Mouse (Mus musculus) neural tube, embryonic 13.5 days (tissue): Measurements from ENCODE around the gene Zfp451. TPM values are rescaled to one million over a fixed set of nuclear protein-coding genes. Genes with fewer than 3 reads are reported as not detected.
A peak's percentile ranks its signal among the peaks of the same experiment; 100 is the strongest.
"Not testable (repeated sequence)": the region's sequence is repeated elsewhere in the genome, so short reads cannot be mapped to it uniquely, and the experiment has no call there.

Experiments
- ATAC-seq: fragments of 200-750 bp; cut with Nextera tagmentation; 2 replicates; pipeline ENCODE4 v1.8.0; 2017; ENCODE audit warnings: low read depth, mild to moderate bottlenecking, moderate TSS enrichment, moderate library complexity
- H3K27ac ChIP-seq: fragments of 300-500 bp; sonication (generic); replicated peaks from 2 replicates; pipeline ENCODE4 v1.5.1; 2015; ENCODE audit warnings: moderate library complexity, mild to moderate bottlenecking, inconsistent platforms
- H3K27me3 ChIP-seq: fragments of 300-500 bp; sonication (generic); 2 replicates; pipeline ENCODE4 v1.6.1; 2015; ENCODE audit warnings: mild to moderate bottlenecking, inconsistent platforms
- H3K36me3 ChIP-seq: fragments of 300-500 bp; sonication (generic); 2 replicates; pipeline ENCODE4 v1.6.1; 2015; ENCODE audit warnings: mild to moderate bottlenecking, inconsistent platforms
- H3K4me1 ChIP-seq: fragments of 300-500 bp; sonication (generic); replicated peaks from 2 replicates; pipeline ENCODE4 v1.6.1; 2015; ENCODE audit warnings: inconsistent platforms
- H3K4me2 ChIP-seq: fragments of 300-500 bp; sonication (generic); 2 replicates; pipeline ENCODE4 v1.6.1; 2015; ENCODE audit warnings: inconsistent platforms, mild to moderate bottlenecking, moderate library complexity
- H3K4me3 ChIP-seq: fragments of 300-500 bp; sonication (generic); 2 replicates; pipeline ENCODE4 v1.5.1; 2015; ENCODE audit warnings: mild to moderate bottlenecking, inconsistent platforms
- H3K9ac ChIP-seq: fragments of 300-500 bp; sonication (generic); 2 replicates; pipeline ENCODE4 v1.6.1; 2015; ENCODE audit warnings: moderate library complexity, mild to moderate bottlenecking, inconsistent platforms
- H3K9me3 ChIP-seq: fragments of 300-500 bp; sonication (generic); 2 replicates; pipeline ENCODE4 v1.6.1; 2016; ENCODE audit warnings: inconsistent platforms
- WGBS: fragments of 180-500 bp; shearing (Covaris S2); methylation state at CpG from one replicate; pipeline ENCODE4 v1.1.7; 2015; 5-methylcytosine and 5-hydroxymethylcytosine counted together
- polyA plus RNA-seq: library from polyadenylated mRNA; unstranded; fragments of >200 nt; fragmentation: Nextera tagmentation; extraction: Ambion mirVana; gene quantifications from 2 replicates; pipeline ENCODE4 v1.2.1, GENCODE M21; 2015

Gene Zfp451
- polyA plus RNA-seq, 1 experiment from 2014 or later: 35.0 TPM

- peaks cover 6% of the 10 kb centered on the region; the same call in 1 of the 2 replicates for H3K27me3 ChIP-seq
- peak overlapping the region; percentile 67 for H3K4me3 ChIP-seq
- no peak overlapping the region for H3K27ac ChIP-seq
- no peak overlapping the region for H3K9ac ChIP-seq
- peaks cover 10% of the 10 kb centered on the region for H3K36me3 ChIP-seq
- H3K4me2 ChIP-seq: peak overlapping the region; percentile 97
- ATAC-seq: no peak
- 40% methylated on average over 18 of the region's 18 CpGs for WGBS
- H3K4me1 ChIP-seq: peaks cover 28% of the 10 kb centered on the region
- no peaks in the 10 kb centered on the region for H3K9me3 ChIP-seq
Measured at GRCm38 (mm10) chr1:33756258-33757032, 58.0 kb downstream of the Zfp451 start.

DNA sequence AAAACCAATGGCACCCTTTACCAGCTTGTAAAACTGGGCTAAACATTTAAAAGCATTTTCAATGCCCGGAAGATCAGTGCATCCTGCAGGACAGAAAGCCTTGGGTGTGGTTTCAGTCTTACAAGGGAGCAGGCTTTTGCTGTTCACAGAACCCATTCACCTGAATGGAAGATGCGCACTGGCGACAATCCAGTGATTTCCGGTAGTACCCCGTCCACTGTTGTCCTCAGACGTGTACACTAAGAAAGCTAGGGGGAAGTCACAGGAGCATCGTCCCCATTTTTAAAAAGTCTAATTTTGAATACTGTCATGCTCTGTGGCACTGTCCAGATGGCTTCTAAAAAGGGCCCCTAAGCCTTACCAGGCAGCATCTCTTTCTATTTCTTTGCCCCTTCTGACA lies 58.6 kb downstream of the Zfp451 start:
- Histone ChIP-seq H3K9me3 (no peaks in the 10 kb centered on the region), H3K9ac (no peak overlapping the region), H3K4me2 (peak overlapping the region; percentile 97; the same call in 1 of the 2 replicates), H3K27ac (no peak overlapping the region), H3K36me3 (peaks cover 6% of the 10 kb centered on the region), H3K4me1 (peaks cover 28% of the 10 kb centered on the region), H3K27me3 (peaks cover 6% of the 10 kb centered on the region; the same call in 1 of the 2 replicates), H3K4me3 (no peak overlapping the region)
- WGBS: 84% methylated on average over 7 of the region's 7 CpGs
- no peak for ATAC-seq

GRCm38 (mm10) chr1:33754965-33755735 lies 59.2 kb downstream of the Zfp451 start:
- ATAC-seq: no peak
- 0 out of 2 replicates have a peak, but pooled peaks cover under 1% of the 10 kb centered on the region for H3K36me3 ChIP-seq
- H3K9ac ChIP-seq: no peak overlapping the region
- 85% methylated on average over 21 of the region's 21 CpGs for WGBS
- H3K4me1 ChIP-seq: peaks cover 28% of the 10 kb centered on the region
- H3K4me3 ChIP-seq: no peak overlapping the region
- H3K27me3 ChIP-seq: peaks cover 6% of the 10 kb centered on the region; the same call in 1 of the 2 replicates
- no peaks in the 10 kb centered on the region for H3K9me3 ChIP-seq
- no peak overlapping the region for H3K27ac ChIP-seq
- H3K4me2 ChIP-seq: no peak overlapping the region

DNA sequence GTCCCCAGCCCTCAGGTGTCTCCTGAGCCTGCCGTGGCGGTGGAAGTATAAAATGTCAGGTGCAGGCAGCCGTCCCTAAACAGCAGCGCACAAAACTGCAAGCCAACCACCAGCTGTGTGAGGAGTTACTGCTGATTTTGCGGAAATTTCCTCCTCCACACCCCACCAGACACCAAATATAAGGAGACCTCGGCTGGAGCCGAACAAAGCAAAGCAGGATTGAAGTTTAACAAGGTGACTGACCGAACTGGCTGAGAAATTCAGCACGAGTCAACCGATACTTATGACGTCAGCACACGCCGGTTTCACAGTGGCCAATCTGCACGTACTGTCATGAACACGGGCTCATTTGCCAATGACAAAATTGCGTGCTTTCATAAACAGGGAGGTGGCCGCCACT lies 60.3 kb downstream of the Zfp451 start:
- H3K4me2 ChIP-seq: no peak overlapping the region
- no peaks in the 10 kb centered on the region for H3K9me3 ChIP-seq
- H3K27ac ChIP-seq: no peak overlapping the region
- H3K9ac ChIP-seq: no peak overlapping the region
- H3K27me3 ChIP-seq: peaks cover 6% of the 10 kb centered on the region; the same call in 1 of the 2 replicates
- no peak for ATAC-seq
- 90% methylated on average over 17 of the region's 17 CpGs for WGBS
- H3K4me1 ChIP-seq: peaks cover 28% of the 10 kb centered on the region
- no peak overlapping the region for H3K4me3 ChIP-seq
- H3K36me3 ChIP-seq: no peaks in the 10 kb centered on the region

- ATAC-seq: peak; percentile 62; the same call in 1 of the 2 replicates
- 63% methylated on average over 10 of the region's 10 CpGs for WGBS
- Histone ChIP-seq H3K9me3 (no peaks in the 10 kb centered on the region), H3K4me2 (no peak overlapping the region), H3K27ac (no peak overlapping the region), H3K36me3 (no peaks in the 10 kb centered on the region), H3K4me1 (peaks cover 6% of the 10 kb centered on the region; the same call in 1 of the 2 replicates), H3K27me3 (peaks cover 1% of the 10 kb centered on the region; the same call in 1 of the 2 replicates), H3K4me3 (no peak overlapping the region), H3K9ac (no peak overlapping the region)
Measured at GRCm38 (mm10) chr1:33751283-33751682, 63.1 kb downstream of the Zfp451 start.

- H3K9ac ChIP-seq, H3K4me2 ChIP-seq, H3K4me3 ChIP-seq, H3K27ac ChIP-seq, H3K27me3 ChIP-seq, H3K9me3 ChIP-seq, ATAC-seq, H3K4me1 ChIP-seq, H3K36me3 ChIP-seq: not testable (repeated sequence)
- WGBS: 83% methylated on average over 4 of the region's 4 CpGs
Measured at GRCm38 (mm10) chr1:33749709-33750108, 64.7 kb downstream of the Zfp451 start.

DNA sequence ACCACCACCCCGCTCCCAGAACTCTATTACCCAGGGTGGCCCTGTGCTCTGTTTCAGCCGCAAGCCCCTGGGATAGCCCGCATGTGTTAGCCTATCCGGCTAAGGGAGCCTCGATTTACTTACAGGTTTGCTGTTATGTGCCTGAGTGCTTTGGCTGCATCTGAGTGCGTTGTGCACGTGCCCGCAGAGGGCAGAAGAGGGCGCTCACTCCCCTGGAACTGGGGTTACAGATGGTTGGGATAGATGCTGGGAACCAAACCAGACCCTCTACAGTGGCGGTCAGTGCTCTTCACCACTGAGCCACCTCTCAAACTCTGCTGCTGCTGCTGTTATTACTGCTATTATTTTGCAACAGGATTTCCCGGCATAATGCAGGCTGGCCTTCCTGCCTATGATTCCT lies 65.3 kb downstream of the Zfp451 start:
- H3K9ac ChIP-seq: no peak overlapping the region
- H3K4me1 ChIP-seq: no peaks in the 10 kb centered on the region; the same call in 1 of the 2 replicates
- H3K36me3 ChIP-seq: no peaks in the 10 kb centered on the region; the same call in 1 of the 2 replicates
- ATAC-seq: no peak
- H3K27ac ChIP-seq: no peak overlapping the region
- no peak overlapping the region for H3K4me3 ChIP-seq
- H3K9me3 ChIP-seq: no peaks in the 10 kb centered on the region
- WGBS: 98% methylated on average over 11 of the region's 11 CpGs
- H3K27me3 ChIP-seq: no peaks in the 10 kb centered on the region
- no peak overlapping the region for H3K4me2 ChIP-seq

- 95% methylated on average over 4 of the region's 4 CpGs for WGBS
- H3K4me2 ChIP-seq: no peak overlapping the region
- peaks cover 13% of the 10 kb centered on the region; the same call in 1 of the 2 replicates for H3K36me3 ChIP-seq
Measured at GRCm38 (mm10) chr1:33745901-33746300, 68.5 kb downstream of the Zfp451 start.

GRCm38 (mm10) chr1:33744815-33745214 lies 69.6 kb downstream of the Zfp451 start:
- WGBS: 98% methylated on average over 8 of the region's 9 CpGs
- H3K4me1 ChIP-seq, H3K9me3 ChIP-seq, H3K4me3 ChIP-seq, H3K9ac ChIP-seq, H3K27me3 ChIP-seq, H3K4me2 ChIP-seq, H3K27ac ChIP-seq, ATAC-seq: not testable (repeated sequence)
- H3K36me3 ChIP-seq: peaks cover 22% of the 10 kb centered on the region

More at GRCm38 (mm10) chr1:33745901-33746300, 68.5 kb downstream of the Zfp451 start:
- H3K9me3 ChIP-seq: no peaks in the 10 kb centered on the region
- no peaks in the 10 kb centered on the region for H3K27me3 ChIP-seq
- no peaks in the 10 kb centered on the region for H3K4me1 ChIP-seq
- ATAC-seq: no peak
- H3K9ac ChIP-seq: no peak overlapping the region
- H3K27ac ChIP-seq: no peak overlapping the region
- H3K4me3 ChIP-seq: no peak overlapping the region

DNA sequence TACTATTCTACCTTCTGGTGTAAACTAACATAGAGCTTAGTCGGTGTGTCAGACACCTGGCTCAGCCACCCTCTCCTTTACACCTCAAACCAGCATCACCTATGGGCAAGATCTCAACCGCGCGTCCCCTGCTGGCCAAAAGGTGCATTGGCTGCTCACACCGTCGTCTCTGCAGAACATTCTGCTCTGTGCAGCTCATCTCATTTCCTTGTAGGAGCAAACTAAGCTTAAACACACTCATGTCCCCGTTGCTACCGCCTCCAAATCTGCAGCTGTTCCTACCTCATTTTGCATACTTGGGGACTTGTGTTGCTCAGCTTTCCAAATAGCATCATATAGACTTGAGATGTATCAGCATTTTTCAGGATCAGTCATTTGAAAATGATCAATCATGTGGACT lies 71.5 kb downstream of the Zfp451 start:
- peaks cover 34% of the 10 kb centered on the region for H3K36me3 ChIP-seq

GRCm38 (mm10) chr1:33739302-33739701 lies 75.1 kb downstream of the Zfp451 start:
- H3K9me3 ChIP-seq: no peaks in the 10 kb centered on the region
- no peaks in the 10 kb centered on the region for H3K27me3 ChIP-seq
- H3K27ac ChIP-seq: no peak overlapping the region
- WGBS: 24% methylated on average over 12 of the region's 12 CpGs
- H3K9ac ChIP-seq: no peak overlapping the region
- H3K4me1 ChIP-seq: no peaks in the 10 kb centered on the region
- no peak overlapping the region for H3K4me2 ChIP-seq
- peaks cover 67% of the 10 kb centered on the region for H3K36me3 ChIP-seq
- H3K4me3 ChIP-seq: no peak overlapping the region
- peak; percentile 80 for ATAC-seq

More for the DNA sequence above, 71.5 kb downstream of the Zfp451 start:
- Histone ChIP-seq H3K27ac (no peak overlapping the region), H3K4me1 (no peaks in the 10 kb centered on the region), H3K4me2 (no peak overlapping the region), H3K4me3 (no peak overlapping the region), H3K27me3 (no peaks in the 10 kb centered on the region), H3K9me3 (no peaks in the 10 kb centered on the region), H3K9ac (no peak overlapping the region)
- ATAC-seq: no peak
- 23% methylated on average over 8 of the region's 8 CpGs for WGBS

DNA sequence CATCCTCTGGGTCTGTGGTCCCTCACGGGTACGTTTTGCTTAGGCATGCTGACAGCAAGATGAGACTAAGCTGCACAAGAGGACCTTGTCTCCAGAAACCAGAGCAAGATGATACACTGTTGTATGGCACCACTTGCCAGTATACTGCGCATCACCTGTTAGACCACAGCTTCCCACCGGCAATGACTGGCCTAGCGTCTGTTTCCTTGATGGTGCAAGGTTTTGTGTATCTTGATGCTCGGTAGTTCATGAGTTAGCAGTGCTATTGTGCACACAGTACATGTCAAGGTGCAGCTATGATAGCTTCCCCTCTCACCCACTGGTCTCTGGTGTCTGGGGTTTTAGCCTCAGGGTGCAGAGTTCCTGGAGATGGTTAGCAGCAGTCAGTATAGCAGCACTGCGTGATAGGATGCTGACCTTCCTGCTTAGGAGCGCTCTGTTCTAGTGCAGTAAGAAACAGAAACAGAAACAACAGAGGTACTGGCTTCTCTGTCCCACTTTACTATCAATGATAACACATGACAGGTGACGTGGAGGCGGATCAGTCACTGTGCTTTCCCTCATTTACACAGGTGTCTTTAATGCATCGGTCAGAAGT lies 75.6 kb downstream of the Zfp451 start:
- WGBS: 86% methylated on average over 11 of the region's 11 CpGs
- ATAC-seq: no peak
- Histone ChIP-seq H3K36me3 (peaks cover 71% of the 10 kb centered on the region), H3K27me3 (no peaks in the 10 kb centered on the region), H3K27ac (no peak overlapping the region), H3K4me1 (no peaks in the 10 kb centered on the region), H3K4me2 (no peak overlapping the region), H3K4me3 (no peak overlapping the region), H3K9me3 (no peaks in the 10 kb centered on the region), H3K9ac (no peak overlapping the region)
